Mouse (Mus musculus) monocyte, adult 5-6 weeks (primary cell): Measurements from ENCODE around the gene Aldh16a1. TPM values are rescaled to one million over a fixed set of nuclear protein-coding genes. Genes with fewer than 3 reads are reported as not detected.

Source experiments
- ATAC-seq: fragments of 153-309, 156-312 bp; replicated peaks from 2 replicates; pipeline ENCODE4 v1.8.0; 2017; ENCODE audit warnings: mild to moderate bottlenecking; ENCODE audit not compliant: low TSS enrichment, insufficient number of reproducible peaks, severe bottlenecking, poor library complexity, low FRiP score
- total RNA-seq: library from RNA; stranded (forward); fragments of 200-1000, 200-491, 200-594 nt; gene quantifications from 3 replicates; pipeline ENCODE4 v1.2.3, GENCODE M21; 2017

Aldh16a1 gene
- 28.6 to 46.8 TPM (median 34.2 TPM) in 3 replicates for total RNA-seq

DNA sequence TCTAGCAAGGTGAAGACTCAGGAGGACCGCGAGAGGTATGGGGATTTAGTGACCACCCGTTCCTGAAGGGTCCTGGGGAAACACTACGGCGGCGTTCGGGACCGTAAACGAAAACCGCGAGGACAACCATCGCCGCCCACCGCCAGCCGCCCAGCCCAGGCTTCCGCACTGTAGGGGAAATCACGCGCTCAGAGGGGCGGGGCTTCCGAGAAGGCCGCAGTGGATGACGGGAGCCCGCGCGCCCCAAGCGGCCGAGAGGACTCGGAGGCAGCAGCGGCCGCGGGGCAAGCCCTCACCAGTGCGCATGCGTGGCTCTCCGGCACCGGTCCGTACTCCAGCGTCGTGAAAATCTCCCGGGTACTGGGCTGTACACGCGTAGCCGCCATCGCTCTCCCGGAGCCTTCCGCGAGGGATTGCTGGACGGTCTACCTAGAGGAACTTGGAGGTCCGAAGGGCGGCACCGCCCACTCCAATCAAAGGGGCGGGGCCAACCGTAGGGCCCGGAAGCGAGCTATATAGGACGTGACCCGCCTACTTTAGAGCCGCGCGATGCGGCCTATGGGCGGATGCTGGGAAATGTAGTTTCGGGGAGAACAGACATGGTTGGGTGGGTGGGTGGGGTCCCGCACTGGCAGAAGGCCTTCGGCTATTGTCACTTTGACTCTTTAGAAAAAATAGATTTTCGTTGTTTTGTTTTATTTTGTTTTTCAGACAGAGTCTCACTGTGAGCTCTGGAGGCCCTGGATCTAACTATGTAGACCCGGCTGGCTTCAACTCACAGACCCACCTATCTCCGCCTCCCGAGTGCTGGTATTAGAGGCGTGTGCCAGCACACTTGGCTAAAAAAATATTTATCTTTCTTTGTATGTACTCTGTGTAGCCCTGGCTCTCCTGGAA lies at the start of gene Aldh16a1, which contains the start of gene Pih1d1:
Gene Aldh16a1 (minus strand): TSS at position 489 of the 897 bp plus-strand sequence.
Gene Pih1d1 (plus strand): TSS at position 208 of the 897 bp plus-strand sequence.
- peak; percentile 81 for ATAC-seq

DNA sequence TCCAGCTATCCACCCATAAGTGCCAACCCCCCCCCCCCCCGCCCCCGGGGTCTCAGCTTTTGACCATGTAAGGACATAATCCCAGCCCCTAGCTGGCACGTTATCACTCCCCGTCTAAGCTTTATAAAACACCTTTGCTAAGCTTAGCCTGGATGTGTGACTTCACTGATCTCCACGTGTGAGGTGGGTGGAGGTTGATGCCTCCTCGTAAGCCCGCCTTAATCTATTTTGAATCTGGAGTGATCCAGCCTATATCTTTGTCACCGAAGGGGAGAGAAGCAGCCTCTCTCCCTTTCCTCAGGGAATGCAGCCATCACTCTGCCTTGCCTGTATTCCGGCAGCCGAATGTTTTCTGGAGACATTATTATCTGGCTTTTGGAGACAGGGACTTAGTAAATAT lies 48.3 kb upstream of the Aldh16a1 start:
- no peak for ATAC-seq

DNA sequence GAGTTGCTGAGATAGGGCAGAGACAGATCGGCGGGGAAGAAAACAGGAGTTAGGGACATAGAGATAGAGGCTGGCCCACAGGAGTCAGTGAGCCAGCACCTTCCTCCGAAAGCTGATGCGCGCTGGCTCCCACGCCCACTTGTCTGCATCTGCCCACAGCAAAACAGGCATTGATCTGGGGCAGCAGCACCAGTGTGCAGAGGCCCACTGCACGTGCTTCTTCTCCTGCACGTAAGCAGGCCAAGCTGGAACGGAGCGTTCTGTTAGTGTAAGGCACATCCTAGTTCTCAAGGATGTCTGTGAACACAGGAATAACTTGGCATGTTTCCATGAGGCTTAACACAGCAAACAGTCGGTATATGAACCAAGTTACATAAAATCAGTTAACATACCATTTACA lies 44.6 kb upstream of the Aldh16a1 start:
- no peak for ATAC-seq

DNA sequence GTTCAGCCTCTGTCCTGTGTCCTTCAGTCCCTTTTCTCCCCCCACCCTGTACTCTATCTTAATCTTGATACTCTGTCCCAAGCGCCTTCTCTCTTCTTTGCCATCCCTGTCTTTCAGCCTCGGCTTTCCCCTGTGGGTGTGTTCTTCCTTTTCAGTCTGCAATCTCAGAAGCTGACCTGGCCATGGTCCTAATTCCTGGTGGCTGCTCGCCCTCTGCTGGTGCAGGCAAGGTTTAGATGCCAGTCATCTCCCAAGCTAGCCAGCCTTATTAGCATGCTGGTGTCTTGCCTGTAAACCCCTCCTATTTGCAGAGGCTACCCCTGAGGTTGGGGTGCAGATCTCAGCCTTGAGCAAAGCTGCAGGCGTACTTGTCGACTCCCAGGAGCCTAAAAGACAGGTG lies 44.1 kb upstream of the Aldh16a1 start:
- peak; percentile 60; the same call in 1 of the 2 replicates for ATAC-seq

DNA sequence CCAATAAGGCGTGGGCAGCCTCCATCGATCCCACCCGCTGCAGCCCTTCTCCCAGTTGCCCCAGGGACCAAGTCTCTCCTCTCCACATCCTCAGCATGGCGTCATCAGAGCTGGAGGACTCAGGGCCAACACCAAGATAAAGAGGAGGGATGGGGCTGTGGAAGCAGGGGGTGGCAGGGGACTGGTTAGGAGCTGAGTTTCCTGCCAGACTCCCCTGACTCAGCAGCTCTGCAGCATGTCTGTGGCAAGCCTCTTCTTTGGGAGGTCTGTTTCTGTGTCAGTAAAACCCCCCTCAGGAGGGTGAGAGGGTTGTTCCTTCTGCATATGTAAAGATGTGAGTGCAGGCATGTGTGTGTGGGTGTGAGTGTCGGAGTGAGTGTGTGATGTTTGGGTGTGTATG lies 42.6 kb upstream of the Aldh16a1 start:
- ATAC-seq = no peak

DNA sequence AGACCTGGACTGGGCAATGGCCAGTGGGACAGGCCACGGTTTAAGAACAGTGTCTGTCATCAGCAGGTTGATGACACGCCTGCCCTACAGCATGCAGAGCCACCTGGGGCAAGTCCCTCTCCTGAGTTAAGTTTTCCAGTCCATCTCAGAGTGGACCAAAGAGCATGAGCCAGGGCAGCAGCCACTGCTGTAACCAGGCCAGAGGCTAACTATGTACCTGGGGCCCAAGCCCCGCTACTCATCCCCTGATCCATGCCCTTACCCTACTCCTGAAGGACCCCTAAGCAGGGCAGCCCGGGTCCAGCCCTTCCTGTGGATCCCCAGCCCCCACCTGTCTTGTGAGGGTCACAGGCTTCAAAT lies 41.8 kb upstream of the Aldh16a1 start:
- no peak for ATAC-seq

DNA sequence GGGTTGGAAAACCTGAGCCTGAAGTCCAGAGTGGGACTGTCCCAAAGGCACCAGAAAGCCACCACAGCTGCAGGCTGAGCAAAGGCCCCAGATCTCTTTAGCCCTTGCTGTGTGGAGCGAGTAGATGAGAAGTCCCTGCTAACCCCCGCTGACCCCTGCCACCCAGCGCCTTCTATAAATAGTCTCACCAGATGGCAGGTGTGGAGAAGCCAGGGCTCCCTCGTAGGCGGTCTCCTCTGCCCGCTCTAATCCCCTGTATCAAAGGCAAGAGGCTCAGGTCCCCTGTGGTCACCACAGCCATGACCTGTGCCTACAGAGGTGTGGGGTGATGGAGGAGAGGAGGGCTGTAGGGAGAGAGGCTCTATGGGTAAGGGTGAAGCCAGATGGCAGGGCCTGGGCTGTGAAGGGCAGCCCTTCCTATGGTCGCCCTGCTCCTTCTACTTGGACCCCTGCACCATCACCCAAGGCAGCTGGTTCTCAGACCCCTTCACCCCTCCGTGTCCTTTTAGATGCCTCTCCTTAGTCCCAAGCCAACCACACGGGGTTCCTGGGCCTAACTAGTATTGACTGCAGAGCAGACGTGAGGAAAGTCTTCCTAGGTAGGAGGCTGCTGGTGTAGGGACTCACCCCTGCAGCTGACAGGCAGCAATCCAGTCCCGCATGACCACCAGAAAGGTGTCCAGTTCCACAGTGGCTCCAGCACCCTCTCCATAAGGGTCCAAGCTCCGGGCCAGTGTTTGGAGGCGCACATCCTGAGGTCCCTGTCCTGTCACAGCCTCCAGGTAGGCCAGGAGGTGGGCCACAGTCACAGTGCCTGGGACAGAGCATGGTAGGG lies 41.2 kb upstream of the Aldh16a1 start:
- ATAC-seq = no peak

DNA sequence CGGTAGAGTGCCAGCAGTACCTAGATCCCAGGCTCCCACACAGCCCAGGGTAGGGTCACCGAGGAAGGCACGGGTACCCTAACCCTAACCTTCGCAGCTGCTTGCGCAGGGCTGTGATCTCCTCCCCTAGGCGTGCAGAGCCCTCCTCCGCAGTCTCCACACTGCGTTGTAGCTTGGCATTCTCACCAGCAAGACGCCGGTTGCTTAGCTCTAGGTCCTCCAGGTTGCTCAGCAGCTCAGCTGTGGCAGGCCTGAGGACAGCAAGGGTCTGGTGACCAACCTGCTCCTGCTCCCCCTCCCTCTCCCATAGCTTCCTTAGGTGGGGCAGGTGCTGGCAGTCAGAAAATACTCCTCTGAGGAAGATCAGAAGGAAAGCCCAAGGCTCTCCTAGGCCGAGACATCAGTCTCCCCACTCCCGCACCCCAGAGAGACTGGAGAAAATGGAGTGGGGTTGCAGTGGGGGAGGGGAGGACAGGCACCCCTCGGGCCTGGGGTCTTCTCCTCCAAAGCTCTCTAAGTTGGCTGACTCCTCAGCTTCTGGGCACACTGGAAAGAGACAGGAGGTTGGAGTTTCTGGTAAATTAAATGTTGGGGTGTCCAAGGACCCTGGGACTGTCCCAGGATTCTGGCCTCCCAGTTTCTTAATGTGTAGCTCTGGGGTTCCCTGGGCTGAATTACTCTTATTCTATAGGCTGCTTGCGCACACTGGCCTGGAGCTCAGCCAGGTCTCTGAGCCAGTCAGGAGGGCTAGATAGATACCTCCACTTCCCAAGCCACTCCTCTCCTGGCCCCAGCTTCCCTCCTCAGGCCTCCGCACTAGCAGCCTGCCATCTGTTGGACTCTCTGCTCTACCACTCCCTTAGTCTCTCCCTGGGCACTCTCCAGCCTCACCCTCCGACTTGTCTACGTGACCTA lies 39.7 kb upstream of the Aldh16a1 start:
- no peak for ATAC-seq

DNA sequence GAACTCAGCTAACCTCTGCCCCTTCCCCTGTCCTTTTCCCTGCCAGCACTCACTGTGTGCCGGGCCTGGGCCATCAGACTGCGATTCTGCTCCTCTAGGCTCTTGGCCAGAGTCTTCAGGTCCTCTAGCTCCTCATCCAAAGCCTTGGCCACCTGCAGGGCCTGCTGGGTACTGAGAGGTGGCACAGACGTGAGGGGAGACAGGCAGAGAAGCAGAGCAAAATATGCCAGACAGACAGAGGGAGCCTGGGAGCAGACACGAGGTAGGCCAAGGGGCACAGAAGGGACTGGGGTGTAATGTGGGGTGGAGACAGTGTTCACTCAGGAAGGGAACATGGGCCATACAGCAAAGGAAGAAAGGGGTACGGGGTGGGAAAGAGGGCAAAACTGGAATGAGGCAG lies 39.0 kb upstream of the Aldh16a1 start:
- no peak for ATAC-seq

DNA sequence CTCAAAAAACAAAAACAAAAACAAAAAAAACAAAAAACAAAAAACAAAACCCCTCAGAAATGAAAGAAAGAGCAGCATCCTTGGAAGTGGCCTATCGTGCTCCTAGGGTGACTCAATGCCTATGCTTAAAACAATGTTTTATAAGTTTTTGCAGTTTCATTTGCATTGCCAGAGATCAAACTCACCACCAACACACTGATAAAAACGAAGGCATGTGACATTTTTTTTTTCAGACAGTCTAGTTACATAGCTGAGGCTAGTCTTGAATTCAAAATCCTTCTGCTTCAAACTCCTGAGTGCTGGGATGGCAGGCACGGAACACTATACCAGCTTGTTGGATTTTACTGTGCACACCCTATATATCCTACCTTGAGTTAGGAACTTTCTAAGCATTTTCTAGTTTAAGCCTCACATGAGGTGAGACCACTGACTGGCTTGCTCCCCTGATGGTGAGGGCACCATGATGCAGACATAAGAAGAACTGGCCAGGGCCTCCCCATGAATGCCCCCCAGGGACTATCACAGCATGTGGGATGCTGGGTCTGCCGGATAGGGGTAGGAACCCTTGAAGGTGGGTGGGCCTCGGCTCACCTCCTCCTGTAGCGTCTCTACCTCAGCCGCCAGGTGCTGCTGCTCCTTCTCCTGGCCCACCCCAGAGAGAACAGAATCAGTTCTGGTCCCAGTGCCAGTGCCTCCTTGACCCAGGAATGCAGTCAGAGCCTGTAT lies 38.4 kb upstream of the Aldh16a1 start:
- ATAC-seq = no peak

DNA sequence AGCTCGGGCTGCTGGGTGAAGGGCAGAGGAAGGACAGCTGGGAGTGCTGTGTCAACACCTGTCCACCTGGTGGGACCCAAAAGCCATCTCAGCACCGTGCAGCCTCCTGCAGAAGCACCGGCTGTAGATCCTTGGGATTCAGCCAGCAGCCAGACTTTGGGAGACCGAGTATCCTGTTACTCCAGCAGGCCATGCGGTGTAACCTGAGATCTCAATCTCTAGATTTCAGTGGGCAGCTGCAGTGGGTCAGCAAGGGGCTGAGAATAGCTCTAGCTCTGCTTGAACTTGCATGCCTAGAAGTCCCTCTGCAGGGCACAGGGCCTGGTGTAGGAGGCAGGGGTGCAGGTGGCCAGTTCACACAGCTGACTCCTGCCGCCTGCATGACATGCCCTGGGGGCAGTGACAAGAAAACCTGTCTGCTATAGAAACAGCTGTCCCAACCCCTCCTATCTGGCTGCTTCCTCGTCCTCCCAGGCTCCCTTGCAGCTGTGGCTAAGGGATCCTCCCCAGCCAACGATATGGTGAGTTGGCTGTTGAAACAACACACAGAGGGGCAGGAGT lies 37.5 kb upstream of the Aldh16a1 start:
- ATAC-seq = no peak

DNA sequence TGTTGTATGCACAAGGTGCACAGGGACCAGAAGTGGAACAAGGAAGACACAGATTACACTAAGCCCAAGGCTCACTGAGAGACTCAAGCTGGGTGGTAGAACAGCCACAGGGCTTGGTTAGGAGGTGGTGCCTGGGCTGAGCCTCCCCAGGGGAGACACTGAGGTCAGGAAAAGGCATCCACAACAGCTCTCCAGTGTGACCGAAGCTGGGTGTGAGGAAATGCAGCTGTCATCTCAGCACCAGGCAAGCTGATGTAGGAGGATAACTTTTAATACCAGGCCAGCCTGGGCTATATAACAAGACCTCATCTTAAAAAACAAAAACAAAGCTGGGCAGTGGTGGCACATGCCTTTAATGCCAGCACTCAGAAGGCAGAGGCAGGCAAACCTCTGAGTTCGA lies 36.8 kb upstream of the Aldh16a1 start:
- ATAC-seq = no peak

DNA sequence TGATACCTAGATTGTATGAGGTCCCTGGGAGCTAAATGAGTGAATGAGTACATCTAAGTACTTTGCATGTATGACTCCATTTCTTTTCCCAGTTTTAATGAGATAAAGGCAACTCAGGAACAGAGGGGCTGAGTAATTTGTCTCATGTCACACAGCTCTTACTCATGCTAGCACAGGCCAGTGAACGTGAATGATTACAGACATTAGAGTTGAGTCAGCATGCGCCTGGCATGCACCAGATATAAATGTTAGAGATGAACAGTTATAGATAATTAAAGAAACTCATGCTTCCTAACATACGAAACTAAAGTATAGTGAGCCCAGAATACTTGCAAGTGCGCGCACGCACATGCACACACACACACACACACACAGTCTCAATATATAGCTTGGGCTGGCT lies 35.8 kb upstream of the Aldh16a1 start:
- ATAC-seq = no peak

DNA sequence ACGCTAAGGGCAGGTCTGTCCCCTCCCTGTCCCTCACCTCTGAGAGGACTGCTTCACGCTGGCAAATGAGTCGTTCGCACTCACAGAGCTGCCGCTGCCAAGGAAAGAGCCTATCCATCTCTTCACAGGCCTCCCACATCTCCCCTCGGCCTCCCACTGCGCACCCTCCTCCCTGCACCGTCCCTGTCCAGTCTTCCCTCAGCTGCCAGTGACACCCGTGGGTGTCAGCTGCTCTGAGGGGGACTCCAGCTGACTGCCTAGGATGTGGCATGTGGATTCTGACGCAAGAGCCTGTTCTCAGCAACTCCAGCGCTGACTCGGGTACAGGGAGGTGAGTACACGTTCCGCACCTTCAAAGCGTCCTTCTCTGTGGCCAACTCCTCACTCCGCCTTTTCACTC lies 35.2 kb upstream of the Aldh16a1 start:
- no peak for ATAC-seq

DNA sequence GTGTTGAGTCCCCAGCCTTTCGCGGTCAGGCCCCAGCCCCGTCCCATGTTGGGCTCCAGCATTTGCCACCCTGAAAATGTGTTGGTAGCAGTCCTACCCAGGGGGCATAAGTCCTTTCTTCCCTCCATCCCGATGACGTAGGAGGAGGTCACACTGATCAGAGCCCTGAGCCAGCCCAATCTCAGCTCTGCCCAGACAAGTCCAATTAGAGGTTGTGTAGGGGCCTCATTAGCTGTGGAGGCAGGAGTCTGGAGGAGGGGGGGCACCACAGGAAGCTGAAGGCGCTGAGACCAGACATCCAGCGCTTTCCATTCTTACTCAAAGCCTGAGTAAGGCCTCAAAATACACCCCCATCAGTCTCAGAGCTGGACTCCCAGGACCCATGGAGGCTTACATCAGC lies 31.5 kb upstream of the Aldh16a1 start:
- ATAC-seq = no peak

DNA sequence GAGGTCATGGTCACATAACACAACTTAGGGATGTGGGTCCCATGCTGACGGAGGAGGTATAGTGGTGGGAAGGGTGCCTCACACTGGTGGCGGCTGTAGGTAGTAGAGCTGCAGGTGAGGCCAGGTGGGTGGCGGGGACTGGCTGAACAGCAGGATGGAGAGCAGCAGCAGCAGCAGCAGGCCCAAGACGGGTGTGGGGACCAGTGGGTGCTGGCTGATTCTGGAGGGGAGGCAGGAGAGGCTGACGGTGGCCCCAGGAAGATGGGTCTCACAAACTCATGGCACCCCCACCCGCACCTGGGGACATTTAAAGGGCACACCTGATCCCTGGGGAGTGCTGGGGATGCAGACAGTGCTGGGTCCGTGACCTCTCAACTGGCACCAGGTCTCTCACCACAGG lies 29.3 kb upstream of the Aldh16a1 start:
- no peak for ATAC-seq

DNA sequence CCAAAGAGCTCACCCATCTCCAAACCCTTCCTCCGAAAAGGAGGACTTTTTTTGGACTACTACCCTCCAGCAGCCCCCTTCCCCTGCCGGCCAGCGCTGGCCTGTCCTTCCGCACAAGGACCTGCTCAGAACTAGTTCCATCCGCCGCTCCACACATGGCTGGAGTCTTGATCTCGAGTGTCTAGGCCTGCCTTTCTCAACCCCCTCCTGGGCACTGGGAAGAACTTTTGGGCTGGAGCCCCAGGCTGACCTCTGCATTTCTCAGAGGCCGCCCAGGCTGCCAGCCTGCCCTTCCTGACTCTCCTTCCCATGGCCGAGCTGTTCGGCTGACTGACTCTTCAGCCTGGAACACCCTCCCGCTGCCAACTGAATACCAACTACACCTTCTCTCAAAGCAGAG lies 28.2 kb upstream of the Aldh16a1 start:
- ATAC-seq = no peak

DNA sequence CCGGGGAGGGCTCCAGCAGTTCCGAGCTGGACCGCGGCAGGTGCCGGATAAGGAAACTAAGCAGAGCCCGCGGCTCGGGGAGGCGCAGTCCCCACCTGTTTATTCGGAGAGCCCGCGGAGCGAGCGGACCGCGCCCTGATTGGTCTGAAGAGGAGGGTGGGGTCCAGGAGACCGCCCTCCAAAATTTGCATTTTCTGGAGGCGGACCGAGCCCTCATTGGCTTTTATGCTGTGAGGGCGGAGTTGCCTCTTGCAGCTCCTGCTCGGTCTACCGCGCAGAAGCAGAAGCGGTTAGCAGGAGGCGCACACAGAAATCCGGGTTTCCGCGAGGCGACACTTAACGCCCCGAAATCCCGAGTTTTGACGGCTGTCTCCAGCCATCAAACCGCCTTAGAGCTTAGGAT lies 27.8 kb upstream of the Aldh16a1 start:
- ATAC-seq = peak; percentile 86
